9 mouse cellular contexts compared by ENCODE assay signal in the genomic region with DNA sequence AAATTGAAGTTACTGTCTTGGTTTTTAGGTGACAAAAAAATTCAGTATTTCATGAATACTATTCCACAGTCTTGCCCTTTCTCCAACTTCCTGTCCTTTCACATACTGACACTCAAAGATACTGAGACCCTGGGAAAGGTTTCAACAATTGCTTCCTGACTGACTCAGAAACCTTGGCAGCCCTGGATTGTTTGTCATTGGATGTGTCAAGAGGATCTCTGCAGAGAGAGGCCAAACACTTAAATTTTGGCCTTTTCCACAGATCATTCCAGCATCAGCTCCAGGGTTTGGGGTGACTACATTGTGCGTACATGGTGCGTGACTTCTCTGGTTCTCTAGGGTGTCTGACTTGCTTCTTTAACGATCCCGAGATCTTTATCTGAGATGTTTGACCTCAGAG. TPM values are rescaled to one million over a fixed set of nuclear protein-coding genes. Genes with fewer than 3 reads are reported as not detected.
DNase-seq lines count a peak whose midpoint lies in the region; ATAC-seq lines count a peak whose summit lies in the region.
"Had no signal": no experiment of that assay in that cellular context is flagged by ENCODE, and none has a peak within 500 bp of the region (broad histone marks: within the 10 kb centered on the region; RNA-seq: fewer than 3 reads in every experiment).

No protein-coding gene starts in this region.

- peak; percentile 49 for DNase-seq in gastrocnemius, adult 18-20 months (ENCODE audit: low spot score)
- DNase-seq in gastrocnemius, postnatal 4 days (ENCODE audit: low spot score in 2 of 2) = no peak
- peak; percentile 62 for DNase-seq in 3134 (ENCODE audit: extremely low read depth, insufficient read length, low spot score)
- DNase-seq in heart, adult 11 months = peak; percentile 98
- DNase-seq in heart, postnatal 14 days = peak; percentile 28 to 43
- no peak for DNase-seq in right cerebral cortex, adult 18-20 months
- DNase-seq in embryo, embryonic 9.5 days (ENCODE audit: extremely low spot score) = no peak
- DNase-seq: cerebellum, postnatal 14 days had no signal

- intact Hi-C loops in heart, postnatal 14 days (cut with DNase I) = loop anchor here (5.0 kb wide), 1 partner anchor 36 kb away; no protein-coding TSS in a partner anchor

- ATAC-seq in CD4-positive, CD25-positive, alpha-beta regulatory T cell, adult 4 months = no peak

RNA-seq across cellular contexts. Expression of gene Strap, which starts 32.0 kb away (rescaled TPM):
- 10 to 100 TPM; 85.4 to 87.0 TPM for total RNA-seq in gastrocnemius, adult 18-20 months (2021)
- 10 to 100 TPM; 95.1 to 95.8 TPM for total RNA-seq in gastrocnemius, postnatal 4 days (2021)
- 10 to 100 TPM; 78.8 to 88.3 TPM for total RNA-seq in heart, postnatal 14 days (2021)
- 10 to 100 TPM; 33.6 to 39.3 TPM for polyA plus RNA-seq in CD4-positive, CD25-positive, alpha-beta regulatory T cell, adult 4 months (2017; shearing (Covaris generic))

RNA-seq across cellular contexts. Expression of gene Eps8, which starts 48.2 kb away (rescaled TPM):
- 1 to 10 TPM; 3.7 to 4.8 TPM for total RNA-seq in gastrocnemius, adult 18-20 months (2021)
- total RNA-seq in gastrocnemius, postnatal 4 days (2021) = 10 to 100 TPM; 21.1 to 22.3 TPM
- 10 to 100 TPM; 19.7 to 20.6 TPM for total RNA-seq in heart, postnatal 14 days (2021)
- polyA plus RNA-seq in CD4-positive, CD25-positive, alpha-beta regulatory T cell, adult 4 months (2017; shearing (Covaris generic)) = under 1 TPM in 1 of 2 experiments, not detected in 1; 0.66 TPM

RNA-seq across cellular contexts. Expression of gene Dera, which starts 51.4 kb away (rescaled TPM):
- 1 to 10 TPM; 6.5 to 7.8 TPM for total RNA-seq in gastrocnemius, adult 18-20 months (2021)
- 10 to 100 TPM; 19.3 to 20.8 TPM for total RNA-seq in gastrocnemius, postnatal 4 days (2021)
- 10 to 100 TPM; 10.2 to 10.9 TPM for total RNA-seq in heart, postnatal 14 days (2021)
- polyA plus RNA-seq in CD4-positive, CD25-positive, alpha-beta regulatory T cell, adult 4 months (2017; shearing (Covaris generic)) = 10 to 100 TPM; 68.4 to 82.3 TPM

Comparison
In these comparisons a context has a peak if more than half of its experiments do, and no peak if none do; other contexts are left out.
1. DNase-seq: peak in gastrocnemius, adult 18-20 months (single experiment), 3134 (single experiment), heart, adult 11 months (single experiment) and heart, postnatal 14 days (2 of 2); none in gastrocnemius, postnatal 4 days (0 of 2), right cerebral cortex, adult 18-20 months (single experiment) and embryo, embryonic 9.5 days (single experiment).